Mouse (Mus musculus) G1E-ER4 (cell line): ENCODE data around the gene Ikzf2. TPM values are rescaled to one million over a fixed set of nuclear protein-coding genes. Genes with fewer than 3 reads are reported as not detected.
A peak's percentile ranks its signal among the peaks of the same experiment; 100 is the strongest.

ENCODE experiments used
- GATA1 ChIP-seq: IDR thresholded peaks from one replicate; pipeline ENCODE4 v1.8.0; 2012; ENCODE audit warnings: low read length, inconsistent platforms
- polyA plus RNA-seq: library from polyadenylated mRNA; stranded (reverse); fragments of >175 nt; gene quantifications from 2 replicates; pipeline ENCODE4 v1.2.3, GENCODE M21; 2012

Ikzf2 gene
- polyA plus RNA-seq, 1 experiment, result 0.43 TPM

GRCm38 (mm10) chr1:69559443-69560090 lies 127.5 kb downstream of the Ikzf2 start:
- peak; percentile 97 for TF ChIP-seq GATA1

GRCm38 (mm10) chr1:69555636-69556151 lies 131.4 kb downstream of the Ikzf2 start:
- no peak for TF ChIP-seq GATA1

GRCm38 (mm10) chr1:69549987-69550386 lies 137.1 kb downstream of the Ikzf2 start:
- TF ChIP-seq GATA1, result no peak

GRCm38 (mm10) chr1:69545885-69546253 lies 141.2 kb downstream of the Ikzf2 start:
- no peak for TF ChIP-seq GATA1

- peak; percentile 76 for TF ChIP-seq GATA1
Observed at GRCm38 (mm10) chr1:69545217-69545884, 141.7 kb downstream of the Ikzf2 start.

GRCm38 (mm10) chr1:69543774-69544597 lies 143.1 kb downstream of the Ikzf2 start:
- TF ChIP-seq GATA1, result no peak

GRCm38 (mm10) chr1:69542546-69542945 lies 144.5 kb downstream of the Ikzf2 start:
- TF ChIP-seq GATA1, result no peak

- no peak for TF ChIP-seq GATA1
Observed at GRCm38 (mm10) chr1:69538663-69539062, 148.4 kb downstream of the Ikzf2 start.

- TF ChIP-seq GATA1, result no peak
Observed at GRCm38 (mm10) chr1:69537619-69538018, 149.4 kb downstream of the Ikzf2 start.

- no peak for TF ChIP-seq GATA1
Observed at GRCm38 (mm10) chr1:69535507-69535906, 151.5 kb downstream of the Ikzf2 start.

GRCm38 (mm10) chr1:69533048-69533447 lies 154.0 kb downstream of the Ikzf2 start:
- no peak for TF ChIP-seq GATA1

GRCm38 (mm10) chr1:69528696-69529095 lies 158.3 kb downstream of the Ikzf2 start:
- TF ChIP-seq GATA1, result no peak

- no peak for TF ChIP-seq GATA1
Observed at GRCm38 (mm10) chr1:69521656-69522055, 165.4 kb downstream of the Ikzf2 start.

GRCm38 (mm10) chr1:69519356-69519755 lies 167.7 kb downstream of the Ikzf2 start:
- no peak for TF ChIP-seq GATA1

GRCm38 (mm10) chr1:69518012-69518411 lies 169.0 kb downstream of the Ikzf2 start:
- TF ChIP-seq GATA1, result no peak

GRCm38 (mm10) chr1:69516144-69516543 lies 170.9 kb downstream of the Ikzf2 start:
- TF ChIP-seq GATA1, result peak; percentile 96
